Mouse (Mus musculus): ENCODE results near the gene Gm45713. TPM values are rescaled to one million over a fixed set of nuclear protein-coding genes. Genes with fewer than 3 reads are reported as not detected.
"Not testable (repeated sequence)": the region's sequence is repeated elsewhere in the genome, so short reads cannot be mapped to it uniquely, and the experiment has no call there.

The Gm45713 gene
- polyA plus RNA-seq, 1 experiment = 0.16 TPM

- Histone ChIP-seq H3K4me1 (ENCODE audit: control insufficient read depth, insufficient read depth, low read length) (peaks cover 3% of the 10 kb centered on the region; the same call in 1 of the 2 replicates), H3K4me3 (replicated peaks; ENCODE audit: insufficient read depth, low read depth, low read length) (no peak overlapping the region), H3K27me3 (ENCODE audit: control insufficient read depth, insufficient read depth, low read length) (no peaks in the 10 kb centered on the region), H3K27ac (ENCODE audit: insufficient read depth, low read length) (no peak overlapping the region)
- TF ChIP-seq CTCF (IDR thresholded peaks at IDR 0.05; ENCODE audit: borderline replicate concordance, insufficient read depth, low read depth, low read length) = no peak
- no peak for TF ChIP-seq POLR2A (IDR thresholded peaks at IDR 0.05; ENCODE audit: borderline replicate concordance, insufficient read depth, low read length)
- DNase-seq = no peak
- 85% methylated on average over 5 of the region's 5 CpGs for WGBS
These were observed 31.1 kb downstream of the Gm45713 start for GRCm38 (mm10) chr7:45104941-45105340.

- Histone ChIP-seq H3K27ac (ENCODE audit: insufficient read depth, low read length) (peak within 1 kb of the TSS; percentile 61), H3K4me1 (ENCODE audit: control insufficient read depth, insufficient read depth, low read length) (peaks cover 3% of the 10 kb centered on the region; the same call in 1 of the 2 replicates), H3K4me3 (replicated peaks; ENCODE audit: insufficient read depth, low read depth, low read length) (peak within 1 kb of the TSS; percentile 42), H3K27me3 (ENCODE audit: control insufficient read depth, insufficient read depth, low read length) (no peaks in the 10 kb centered on the region)
- DNase-seq = peak; percentile 28 to 63
- 17% methylated on average over 7 of the region's 7 CpGs for WGBS
- TF ChIP-seq CTCF (IDR thresholded peaks at IDR 0.05; ENCODE audit: borderline replicate concordance, insufficient read depth, low read depth, low read length) (no peak), POLR2A (IDR thresholded peaks at IDR 0.05; ENCODE audit: borderline replicate concordance, insufficient read depth, low read length) (no peak; the same call in 1 of the 2 replicates)
These were observed 32.3 kb downstream of the Gm45713 start, which contains the start of gene Fcgrt for GRCm38 (mm10) chr7:45103652-45104180. TSS of gene Fcgrt (minus strand) at chr7:45103851.

GRCm38 (mm10) chr7:45102940-45103585, 33.0 kb downstream of the Gm45713 start:
- WGBS = 71% methylated on average over 9 of the region's 9 CpGs
- peak overlapping the region; percentile 42 for H3K4me3 ChIP-seq (replicated peaks; ENCODE audit: insufficient read depth, low read depth, low read length)

GRCm38 (mm10) chr7:45102441-45102840, 33.6 kb downstream of the Gm45713 start:
- DNase-seq = no peak
- TF ChIP-seq POLR2A (IDR thresholded peaks at IDR 0.05; ENCODE audit: borderline replicate concordance, insufficient read depth, low read length) = no peak
- TF ChIP-seq CTCF (IDR thresholded peaks at IDR 0.05; ENCODE audit: borderline replicate concordance, insufficient read depth, low read depth, low read length) = no peak
- WGBS = 86% methylated on average over 11 of the region's 11 CpGs
- Histone ChIP-seq H3K4me1 (ENCODE audit: control insufficient read depth, insufficient read depth, low read length) (peaks cover 3% of the 10 kb centered on the region; the same call in 1 of the 2 replicates), H3K27ac (ENCODE audit: insufficient read depth, low read length) (no peak overlapping the region), H3K4me3 (replicated peaks; ENCODE audit: insufficient read depth, low read depth, low read length) (no peak overlapping the region), H3K27me3 (ENCODE audit: control insufficient read depth, insufficient read depth, low read length) (no peaks in the 10 kb centered on the region)

More at GRCm38 (mm10) chr7:45102940-45103585, 33.0 kb downstream of the Gm45713 start:
- Histone ChIP-seq H3K4me1 (ENCODE audit: control insufficient read depth, insufficient read depth, low read length) (peaks cover 3% of the 10 kb centered on the region; the same call in 1 of the 2 replicates), H3K27ac (ENCODE audit: insufficient read depth, low read length) (peak overlapping the region; percentile 61), H3K27me3 (ENCODE audit: control insufficient read depth, insufficient read depth, low read length) (no peaks in the 10 kb centered on the region)
- TF ChIP-seq CTCF (IDR thresholded peaks at IDR 0.05; ENCODE audit: borderline replicate concordance, insufficient read depth, low read depth, low read length) (no peak), POLR2A (IDR thresholded peaks at IDR 0.05; ENCODE audit: borderline replicate concordance, insufficient read depth, low read length) (no peak)
- no peak for DNase-seq

GRCm38 (mm10) chr7:45100046-45100445, 36.0 kb downstream of the Gm45713 start:
- WGBS = 91% methylated on average over 6 of the region's 6 CpGs
- Histone ChIP-seq H3K4me1 (ENCODE audit: control insufficient read depth, insufficient read depth, low read length) (peaks cover 3% of the 10 kb centered on the region; the same call in 1 of the 2 replicates), H3K27ac (ENCODE audit: insufficient read depth, low read length) (no peak overlapping the region), H3K4me3 (replicated peaks; ENCODE audit: insufficient read depth, low read depth, low read length) (no peak overlapping the region), H3K27me3 (ENCODE audit: control insufficient read depth, insufficient read depth, low read length) (no peaks in the 10 kb centered on the region)
- no peak for DNase-seq
- TF ChIP-seq CTCF (IDR thresholded peaks at IDR 0.05; ENCODE audit: borderline replicate concordance, insufficient read depth, low read depth, low read length) = no peak
- TF ChIP-seq POLR2A (IDR thresholded peaks at IDR 0.05; ENCODE audit: borderline replicate concordance, insufficient read depth, low read length) = no peak

- WGBS = 88% methylated on average over 8 of the region's 8 CpGs
- TF ChIP-seq POLR2A (IDR thresholded peaks at IDR 0.05; ENCODE audit: borderline replicate concordance, insufficient read depth, low read length) (no peak), CTCF (IDR thresholded peaks at IDR 0.05; ENCODE audit: borderline replicate concordance, insufficient read depth, low read depth, low read length) (no peak)
- Histone ChIP-seq H3K27me3 (ENCODE audit: control insufficient read depth, insufficient read depth, low read length) (no peaks in the 10 kb centered on the region), H3K4me1 (ENCODE audit: control insufficient read depth, insufficient read depth, low read length) (peaks cover 3% of the 10 kb centered on the region; the same call in 1 of the 2 replicates), H3K4me3 (replicated peaks; ENCODE audit: insufficient read depth, low read depth, low read length) (no peak overlapping the region), H3K27ac (ENCODE audit: insufficient read depth, low read length) (no peak overlapping the region)
- DNase-seq = no peak
These were observed 37.3 kb downstream of the Gm45713 start for GRCm38 (mm10) chr7:45098541-45099240.

- H3K27me3 ChIP-seq (ENCODE audit: control insufficient read depth, insufficient read depth, low read length) = no peaks in the 10 kb centered on the region
- no peaks in the 10 kb centered on the region for H3K4me1 ChIP-seq (ENCODE audit: control insufficient read depth, insufficient read depth, low read length)
- TF ChIP-seq POLR2A (IDR thresholded peaks at IDR 0.05; ENCODE audit: borderline replicate concordance, insufficient read depth, low read length) (no peak), CTCF (IDR thresholded peaks at IDR 0.05; ENCODE audit: borderline replicate concordance, insufficient read depth, low read depth, low read length) (no peak)
- no peak overlapping the region for H3K27ac ChIP-seq (ENCODE audit: insufficient read depth, low read length)
- DNase-seq = no peak
- 73% methylated on average over 6 of the region's 6 CpGs for WGBS
- H3K4me3 ChIP-seq (replicated peaks; ENCODE audit: insufficient read depth, low read depth, low read length) = no peak overlapping the region
These were observed 38.6 kb downstream of the Gm45713 start for GRCm38 (mm10) chr7:45097479-45097878.

GRCm38 (mm10) chr7:45095965-45096364, 40.1 kb downstream of the Gm45713 start:
- H3K4me1 ChIP-seq (ENCODE audit: control insufficient read depth, insufficient read depth, low read length); H3K27ac ChIP-seq (ENCODE audit: insufficient read depth, low read length); H3K4me3 ChIP-seq (replicated peaks; ENCODE audit: insufficient read depth, low read depth, low read length); H3K27me3 ChIP-seq (ENCODE audit: control insufficient read depth, insufficient read depth, low read length); DNase-seq: not testable (repeated sequence)
- 94% methylated on average over 14 of the region's 14 CpGs for WGBS
